Mouse (Mus musculus) small intestine, adult 2 months (tissue): Measurements from ENCODE around the gene Snx32. TPM values are rescaled to one million over a fixed set of nuclear protein-coding genes. Genes with fewer than 3 reads are reported as not detected.

Source experiments
- H3K27ac ChIP-seq: fragments of 200-500 bp; 2 replicates; pipeline ENCODE4 v1.5.1; 2012; ENCODE audit warnings: low read depth, low read length, control low read depth, inconsistent platforms; ENCODE audit not compliant: insufficient read depth
- H3K27me3 ChIP-seq: fragments of 200-500 bp; 2 replicates; pipeline ENCODE4 v1.6.1; 2012; ENCODE audit warnings: mild to moderate bottlenecking, moderate library complexity, low read length, inconsistent platforms; ENCODE audit not compliant: control insufficient read depth, insufficient read depth
- H3K36me3 ChIP-seq: fragments of 200-500 bp; 2 replicates; pipeline ENCODE4 v1.6.1; 2012; ENCODE audit warnings: mild to moderate bottlenecking, low read length, control low read depth, inconsistent platforms; ENCODE audit not compliant: control insufficient read depth, insufficient read depth
- H3K4me1 ChIP-seq: fragments of 200-500 bp; 2 replicates; pipeline ENCODE4 v1.6.1; 2012; ENCODE audit warnings: low read length, inconsistent platforms, mixed read lengths; ENCODE audit not compliant: control insufficient read depth, insufficient read depth, insufficient read length
- H3K4me3 ChIP-seq: fragments of 200-500 bp; 2 replicates; pipeline ENCODE4 v1.5.1; 2012; ENCODE audit warnings: low read depth, mild to moderate bottlenecking, control low read depth, inconsistent platforms, low read length, moderate library complexity
- CTCF ChIP-seq: fragments of 200-500 bp; IDR thresholded peaks from 2 replicates; pipeline ENCODE4 v1.5.1; 2012; ENCODE audit warnings: low read depth, mild to moderate bottlenecking, control low read depth, inconsistent platforms, low read length, moderate library complexity, mixed read lengths; ENCODE audit not compliant: insufficient replicate concordance, insufficient read length; ENCODE audit errors: extremely low read depth
- POLR2A ChIP-seq: fragments of 200-500 bp; IDR thresholded peaks from 2 replicates; pipeline ENCODE4 v1.6.1; 2012; ENCODE audit warnings: low read depth, mild to moderate bottlenecking, control low read depth, inconsistent platforms, low read length, moderate library complexity
- WGBS: fragments of 180-500 bp; shearing (Covaris S2); methylation state at CpG from one replicate; pipeline ENCODE4 v1.1.7; 2018; 5-methylcytosine and 5-hydroxymethylcytosine counted together
- polyA plus RNA-seq: library from polyadenylated mRNA; depleted of rRNA; stranded (reverse); fragments of >200 nt; gene quantifications from 2 replicates; pipeline ENCODE4 v1.2.3, GENCODE M21; 2012

The Snx32 gene
- polyA plus RNA-seq, 1 experiment = 3.2 TPM

DNA sequence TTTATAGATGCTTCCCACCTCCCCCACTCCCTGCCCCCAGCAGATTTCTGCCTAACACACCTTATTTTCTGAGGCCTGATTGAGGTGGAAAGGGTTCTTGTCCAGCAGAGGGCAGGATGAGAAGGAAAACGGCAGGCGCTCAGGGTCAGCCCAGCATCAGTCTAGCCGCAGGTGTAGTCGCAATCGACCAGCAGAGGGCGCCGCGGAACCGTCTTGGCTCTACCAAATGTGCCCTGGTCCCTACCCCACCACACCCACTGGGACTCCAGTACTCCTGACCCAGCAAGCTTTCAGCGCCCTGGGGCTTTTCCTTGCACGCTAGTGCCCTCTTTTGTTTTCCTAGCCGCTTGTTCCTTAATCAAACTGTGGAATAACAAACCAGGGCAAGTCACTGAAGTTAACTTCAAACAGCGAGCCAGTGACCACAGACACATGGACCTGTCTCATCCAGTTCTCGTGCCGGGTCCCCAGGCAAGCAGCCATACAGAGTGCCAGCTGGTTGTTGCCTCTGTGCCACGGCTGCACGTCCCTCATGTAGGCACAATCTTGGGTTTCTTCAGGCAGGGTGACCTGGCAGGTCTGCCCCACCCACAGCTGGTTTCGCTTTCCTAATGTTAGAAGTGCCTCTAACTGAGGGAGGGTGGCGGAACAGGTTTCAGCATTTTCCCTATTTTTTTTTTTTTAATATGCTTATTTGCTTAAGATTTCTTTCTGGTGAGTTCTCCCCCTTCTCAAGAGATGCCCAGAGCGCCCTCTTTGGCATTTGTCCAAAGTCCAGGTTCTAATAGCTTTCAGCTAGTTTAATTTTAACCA, 19.2 kb upstream of the Snx32 start:
- H3K36me3 ChIP-seq = no peaks in the 10 kb centered on the region
- peak overlapping the region; percentile 91 for H3K27ac ChIP-seq
- TF ChIP-seq CTCF (peak; percentile 99), POLR2A (no peak)
- no peaks in the 10 kb centered on the region for H3K4me1 ChIP-seq
- peak overlapping the region; percentile 55 for H3K4me3 ChIP-seq
- no peaks in the 10 kb centered on the region for H3K27me3 ChIP-seq
- whole genome bisulfite sequencing = 4% methylated on average over 20 of the region's 20 CpGs

DNA sequence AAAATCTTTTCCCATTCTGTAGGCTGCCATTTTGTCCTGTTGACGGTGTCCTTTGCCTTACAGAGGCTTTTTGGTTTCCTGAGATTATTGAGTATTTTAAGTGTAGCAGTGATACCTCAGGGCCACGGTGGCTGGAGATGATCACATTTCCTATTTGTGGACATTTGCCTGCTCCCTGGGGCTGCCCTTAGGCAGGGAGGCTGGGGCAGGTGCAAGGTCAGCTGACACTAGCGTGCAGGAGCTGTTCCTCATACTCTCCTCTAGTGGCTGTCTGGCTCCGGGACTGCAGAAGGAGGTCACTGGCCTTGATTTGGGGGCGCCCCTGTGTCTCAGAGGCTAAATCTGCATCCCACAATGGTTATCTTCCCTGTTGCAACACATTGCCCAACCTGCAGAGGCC, 14.9 kb upstream of the Snx32 start:
- H3K4me3 ChIP-seq = no peak overlapping the region
- WGBS = 75% methylated on average over 5 of the region's 5 CpGs
- no peak for TF ChIP-seq POLR2A
- TF ChIP-seq CTCF = no peak

DNA sequence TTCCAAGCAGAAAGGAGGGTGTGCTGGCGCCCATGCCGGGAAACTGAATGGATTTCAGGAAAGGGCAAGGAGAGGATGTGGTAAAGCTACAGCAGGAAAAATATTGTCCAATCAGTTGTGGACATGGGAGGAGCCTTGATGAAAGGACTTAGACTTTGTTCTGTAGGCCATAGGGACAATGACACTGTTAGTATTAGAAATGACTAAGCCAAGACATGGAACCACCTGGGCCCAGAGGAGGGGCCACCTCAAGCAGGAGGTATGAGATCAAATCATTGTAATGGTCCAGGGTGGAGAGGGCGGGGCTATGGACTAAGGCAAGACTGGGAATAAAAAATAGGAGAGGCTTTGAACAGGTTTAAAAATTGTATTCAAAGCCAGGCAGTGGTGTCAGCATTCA, 8.4 kb upstream of the Snx32 start:
- Histone ChIP-seq H3K27ac (peak overlapping the region; percentile 39; the same call in 1 of the 2 replicates), H3K4me1 (peaks cover 19% of the 10 kb centered on the region), H3K27me3 (no peaks in the 10 kb centered on the region), H3K36me3 (no peaks in the 10 kb centered on the region), H3K4me3 (no peak overlapping the region)
- no peak for TF ChIP-seq CTCF
- no peak for TF ChIP-seq POLR2A
- 64% methylated on average over 3 of the region's 3 CpGs for WGBS

More for the DNA sequence above, 14.9 kb upstream of the Snx32 start:
- Histone ChIP-seq H3K27me3 (no peaks in the 10 kb centered on the region), H3K36me3 (no peaks in the 10 kb centered on the region), H3K27ac (no peak overlapping the region), H3K4me1 (no peaks in the 10 kb centered on the region)

DNA sequence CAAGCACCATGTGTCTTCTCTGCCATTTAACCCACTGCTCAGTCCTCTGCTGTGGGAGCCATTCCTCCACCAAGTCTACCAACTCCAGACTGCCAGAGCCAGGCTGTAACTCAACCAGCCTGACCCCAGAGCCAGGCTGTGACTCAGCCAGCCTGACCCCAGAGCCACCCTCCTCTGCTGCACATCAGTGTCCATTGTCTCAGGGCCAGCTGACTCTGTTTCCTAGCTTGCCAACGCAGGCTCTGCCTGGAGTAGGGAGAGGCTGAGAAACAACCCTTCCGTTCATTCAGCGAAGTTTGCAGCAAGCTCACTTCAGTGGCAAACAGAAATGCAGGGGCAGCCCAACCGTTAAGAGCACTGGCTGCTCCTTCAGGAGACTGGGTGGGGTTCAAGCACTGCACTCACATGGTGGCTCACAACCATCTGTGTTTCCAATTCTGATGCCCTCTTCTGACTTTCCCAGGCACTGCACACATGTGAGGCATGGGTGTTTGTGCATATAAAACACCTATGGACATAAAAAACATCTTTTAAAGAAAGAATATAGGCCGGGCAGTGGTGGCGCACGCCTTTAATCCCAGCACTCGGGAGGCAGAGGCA, 6.7 kb upstream of the Snx32 start:
- peak overlapping the region; percentile 88 for H3K27ac ChIP-seq
- no peak for TF ChIP-seq POLR2A
- TF ChIP-seq CTCF = no peak
- H3K27me3 ChIP-seq = no peaks in the 10 kb centered on the region
- no peaks in the 10 kb centered on the region for H3K36me3 ChIP-seq
- WGBS = 87% methylated on average over 8 of the region's 8 CpGs
- no peak overlapping the region for H3K4me3 ChIP-seq
- H3K4me1 ChIP-seq = peaks cover 28% of the 10 kb centered on the region

DNA sequence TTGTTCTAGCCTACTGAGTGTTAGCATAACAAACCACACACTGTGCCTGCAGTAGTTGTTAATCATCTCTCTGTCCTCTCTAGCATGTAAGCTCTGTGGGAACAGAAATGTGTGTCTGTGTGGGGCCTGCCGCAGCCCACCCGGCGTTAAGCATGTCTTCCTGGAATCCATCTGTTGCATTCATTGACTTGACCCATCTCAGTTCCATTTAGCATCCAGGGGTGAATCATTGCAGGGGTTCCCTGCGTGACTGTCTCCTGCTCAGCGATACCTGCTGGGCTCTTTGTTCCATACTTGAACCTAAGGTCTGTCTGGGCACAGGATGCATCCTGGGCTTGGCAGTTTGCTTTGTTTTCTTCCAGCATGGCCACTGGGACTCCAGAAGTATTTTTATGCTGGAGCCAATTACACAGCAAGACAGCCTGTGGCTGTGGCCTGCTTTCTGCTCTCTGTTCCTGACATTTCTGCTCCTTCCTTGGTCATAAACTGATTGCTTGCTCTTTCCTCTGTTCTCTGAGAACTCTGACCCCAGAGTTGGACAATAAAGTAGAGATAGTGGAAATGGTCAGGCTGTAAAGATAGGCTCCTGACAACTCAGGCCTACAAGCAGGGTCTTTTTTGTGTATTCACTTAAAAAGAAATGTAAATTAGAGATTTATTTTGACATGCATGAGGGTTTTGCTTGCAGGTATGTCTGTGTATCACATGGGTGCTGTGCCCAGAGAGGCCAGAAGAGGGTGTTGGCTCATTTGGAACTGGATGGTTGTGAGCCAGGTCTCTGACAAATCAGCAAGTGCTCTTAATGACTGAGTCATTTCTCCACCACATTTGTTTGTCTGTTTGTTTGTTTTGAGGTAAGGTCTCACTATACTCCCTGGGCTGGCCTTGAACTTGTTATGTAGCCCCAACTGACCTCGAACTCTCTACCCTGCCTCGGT, 5.8 kb upstream of the Snx32 start:
- no peak for TF ChIP-seq POLR2A
- no peak for TF ChIP-seq CTCF
- peak overlapping the region; percentile 88 for H3K27ac ChIP-seq

DNA sequence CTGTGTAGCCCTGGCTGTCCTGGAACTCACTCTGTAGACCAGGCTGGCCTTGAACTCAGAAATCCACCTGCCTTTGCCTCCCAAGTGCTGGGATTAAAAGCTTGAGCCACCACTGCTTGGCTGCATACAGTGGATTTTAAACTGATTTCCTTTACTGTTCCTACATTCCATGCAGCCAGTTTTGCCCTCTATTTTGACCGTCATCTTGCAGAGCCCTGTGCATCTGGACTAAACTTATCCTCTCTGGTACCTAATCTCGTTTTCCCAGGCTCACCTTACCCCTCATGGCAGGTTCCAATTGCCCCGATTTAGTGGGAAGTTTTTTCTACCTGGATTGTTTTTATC, 2.6 kb upstream of the Snx32 start:
- Histone ChIP-seq H3K4me3 (no peak overlapping the region), H3K27ac (no peak overlapping the region), H3K4me1 (peaks cover 35% of the 10 kb centered on the region), H3K36me3 (no peaks in the 10 kb centered on the region), H3K27me3 (no peaks in the 10 kb centered on the region)
- no peak for TF ChIP-seq POLR2A
- no peak for TF ChIP-seq CTCF
- WGBS = 81% methylated on average over 3 of the region's 3 CpGs

More for the DNA sequence above, 5.8 kb upstream of the Snx32 start:
- no peaks in the 10 kb centered on the region for H3K27me3 ChIP-seq
- no peaks in the 10 kb centered on the region for H3K36me3 ChIP-seq
- H3K4me3 ChIP-seq = no peak overlapping the region
- H3K4me1 ChIP-seq = peaks cover 30% of the 10 kb centered on the region
- 83% methylated on average over 7 of the region's 7 CpGs for WGBS
